In genomic region chr13:69365880-69366490, GRCm38 (mm10) we compare ENCODE assay signal across 23 mouse cellular contexts.
DNase-seq lines count a peak whose midpoint lies in the region; ATAC-seq and TF ChIP-seq lines count a peak whose summit lies in the region.
"Had no signal": no experiment of that assay in that cellular context is flagged by ENCODE, and none has a peak within 500 bp of the region (broad histone marks: within the 10 kb centered on the region; RNA-seq: fewer than 3 reads in every experiment).

No protein-coding gene starts in this region.

- DNase-seq in embryo, embryonic 11 days: peak; percentile 20
- no peak for DNase-seq in embryo, embryonic 10 days (ENCODE audit: low spot score)
- peak; percentile 0 for DNase-seq in intestine, embryonic 14.5 days (ENCODE audit: low spot score)
- peak; percentile 19 for DNase-seq in neural tube, embryonic 11.5 days (ENCODE audit: low spot score)
- DNase-seq in neural tube, embryonic 10.5 days (ENCODE audit: extremely low spot score, low spot score): no peak
- no peak for DNase-seq in embryonic facial prominence, embryonic 10.5 days (ENCODE audit: low spot score)
- DNase-seq: adrenal gland, adult 8-10 months; adrenal gland, postnatal 36 days; cerebellum, adult 2 months; cerebellum, postnatal 10 days; gastrocnemius, adult 2 months; gastrocnemius, postnatal 25 days; heart, postnatal 14 days had no signal

- H3K4me1 ChIP-seq in intestine, embryonic 14.5 days (replicated peaks; ENCODE audit: control insufficient read depth, insufficient read depth, low read length): no peaks in the 10 kb centered on the region
- H3K4me1 ChIP-seq in intestine, postnatal 0 days (replicated peaks; ENCODE audit: control insufficient read depth, insufficient read depth, low read length): no peaks in the 10 kb centered on the region
- H3K4me1 ChIP-seq in neural tube, embryonic 11.5 days (ENCODE audit: control insufficient read depth, insufficient read depth, low read length): no peaks in the 10 kb centered on the region
- H3K4me1 ChIP-seq in olfactory bulb, adult 2 months (ENCODE audit: control insufficient read depth, insufficient read depth, low read length): peaks cover 2% of the 10 kb centered on the region; the same call in 1 of the 2 replicates
- H3K4me1 ChIP-seq in embryonic facial prominence, embryonic 10.5 days: no peaks in the 10 kb centered on the region
- H3K4me1 ChIP-seq: embryonic facial prominence, embryonic 15.5 days; forebrain, embryonic 10.5 days; heart, embryonic 10.5 days; hindbrain, embryonic 10.5 days; hindbrain, embryonic 15.5 days had no signal

- no peak overlapping the region for H3K9ac ChIP-seq in intestine, embryonic 14.5 days (ENCODE audit: low read length)
- H3K9ac ChIP-seq in intestine, postnatal 0 days (ENCODE audit: low read depth, low read length): no peak overlapping the region
- H3K9ac ChIP-seq in neural tube, embryonic 11.5 days (ENCODE audit: low read length): no peak overlapping the region
- H3K9ac ChIP-seq: embryonic facial prominence, embryonic 15.5 days; hindbrain, embryonic 15.5 days had no signal

- no peak for ATAC-seq in intestine, embryonic 14.5 days (replicated peaks; ENCODE audit: low FRiP score, low TSS enrichment, low read depth)
- ATAC-seq in intestine, postnatal 0 days: no peak
- ATAC-seq in neural tube, embryonic 11.5 days (ENCODE audit: insufficient read depth, low FRiP score, low TSS enrichment): 0 out of 2 replicates have a peak, but pooled peaks have one; percentile 50
- ATAC-seq: forebrain, embryonic 14.5 days; inflammation-experienced regulatory T-cells, adult 6 months had no signal

- H3K27ac ChIP-seq in intestine, embryonic 14.5 days (ENCODE audit: low read depth): no peak overlapping the region
- no peak overlapping the region for H3K27ac ChIP-seq in intestine, postnatal 0 days (ENCODE audit: low read depth, low read length)
- H3K27ac ChIP-seq in neural tube, embryonic 11.5 days (ENCODE audit: low read depth, low read length): no peak overlapping the region
- peak overlapping the region; percentile 60 for H3K27ac ChIP-seq in olfactory bulb, adult 2 months (ENCODE audit: insufficient read depth, low read depth, low read length)
- H3K27ac ChIP-seq in embryonic facial prominence, embryonic 10.5 days (replicated peaks): no peak overlapping the region
- H3K27ac ChIP-seq: embryonic facial prominence, embryonic 15.5 days; forebrain, embryonic 10.5 days; gastrocnemius, adult 2 months; heart, embryonic 10.5 days; hindbrain, embryonic 10.5 days; hindbrain, embryonic 15.5 days had no signal

- no peaks in the 10 kb centered on the region for H3K27me3 ChIP-seq in intestine, embryonic 14.5 days (replicated peaks; ENCODE audit: control insufficient read depth, insufficient read depth, low read length)
- H3K27me3 ChIP-seq in intestine, postnatal 0 days (replicated peaks; ENCODE audit: control insufficient read depth, insufficient read depth, low read length): no peaks in the 10 kb centered on the region
- H3K27me3 ChIP-seq in neural tube, embryonic 11.5 days (ENCODE audit: control insufficient read depth, insufficient read depth, low read length): no peaks in the 10 kb centered on the region
- H3K27me3 ChIP-seq in embryonic facial prominence, embryonic 10.5 days (replicated peaks; ENCODE audit: low read depth, poor library complexity, severe bottlenecking): no peaks in the 10 kb centered on the region
- H3K27me3 ChIP-seq: embryonic facial prominence, embryonic 15.5 days; hindbrain, embryonic 15.5 days had no signal

- H3K4me2 ChIP-seq in intestine, embryonic 14.5 days (ENCODE audit: low read length): no peak overlapping the region
- no peak overlapping the region for H3K4me2 ChIP-seq in intestine, postnatal 0 days (replicated peaks; ENCODE audit: low read depth)
- no peak overlapping the region for H3K4me2 ChIP-seq in neural tube, embryonic 11.5 days (ENCODE audit: low read depth)
- H3K4me2 ChIP-seq: embryonic facial prominence, embryonic 15.5 days; hindbrain, embryonic 15.5 days had no signal

- no peaks in the 10 kb centered on the region for H3K36me3 ChIP-seq in intestine, embryonic 14.5 days (ENCODE audit: control insufficient read depth, insufficient read depth, low read length)
- no peaks in the 10 kb centered on the region for H3K36me3 ChIP-seq in intestine, postnatal 0 days (ENCODE audit: control insufficient read depth, insufficient read depth)
- H3K36me3 ChIP-seq in neural tube, embryonic 11.5 days (ENCODE audit: control insufficient read depth, insufficient read depth, low read length): no peaks in the 10 kb centered on the region
- H3K36me3 ChIP-seq in embryonic facial prominence, embryonic 10.5 days (replicated peaks): no peaks in the 10 kb centered on the region
- H3K36me3 ChIP-seq: embryonic facial prominence, embryonic 15.5 days; forebrain, embryonic 10.5 days; heart, embryonic 10.5 days; hindbrain, embryonic 10.5 days; hindbrain, embryonic 15.5 days had no signal

- H3K9me3 ChIP-seq in intestine, embryonic 14.5 days (ENCODE audit: control insufficient read depth, low read length): peaks cover 11% of the 10 kb centered on the region; the same call in 1 of the 2 replicates
- peaks cover 13% of the 10 kb centered on the region for H3K9me3 ChIP-seq in intestine, postnatal 0 days (ENCODE audit: control insufficient read depth)
- H3K9me3 ChIP-seq in neural tube, embryonic 11.5 days (ENCODE audit: control insufficient read depth, low read length): peaks cover 2% of the 10 kb centered on the region; the same call in 1 of the 2 replicates
- peaks cover 6% of the 10 kb centered on the region; the same call in 1 of the 2 replicates for H3K9me3 ChIP-seq in embryonic facial prominence, embryonic 10.5 days
- H3K9me3 ChIP-seq: embryonic facial prominence, embryonic 15.5 days; hindbrain, embryonic 15.5 days had no signal

- 56% methylated on average over 1 of the region's 1 CpGs for WGBS in intestine, embryonic 14.5 days
- 47% methylated on average over 1 of the region's 1 CpGs for WGBS in intestine, postnatal 0 days
- WGBS in neural tube, embryonic 11.5 days: 53% methylated on average over 1 of the region's 1 CpGs
- WGBS in olfactory bulb, adult 2 months: 23% methylated on average over 1 of the region's 1 CpGs
- WGBS in embryonic facial prominence, embryonic 10.5 days: 68% methylated on average over 1 of the region's 1 CpGs

- no peak for TF ChIP-seq POLR2A in olfactory bulb, adult 2 months (IDR thresholded peaks at IDR 0.05; ENCODE audit: insufficient read depth, low read depth, low read length)

- TF ChIP-seq CTCF in intestine, postnatal 0 days (IDR thresholded peaks at IDR 0.05; ENCODE audit: low read depth): no peak
- no peak for TF ChIP-seq CTCF in olfactory bulb, adult 2 months (IDR thresholded peaks at IDR 0.05; ENCODE audit: insufficient read depth, low read depth, low read length)

- H3K4me3 ChIP-seq in intestine, embryonic 14.5 days (ENCODE audit: low read depth, low read length): no peak overlapping the region
- H3K4me3 ChIP-seq in intestine, postnatal 0 days (ENCODE audit: low read depth, low read length): no peak overlapping the region
- H3K4me3 ChIP-seq in neural tube, embryonic 11.5 days (ENCODE audit: low read depth, low read length): no peak overlapping the region
- H3K4me3 ChIP-seq in olfactory bulb, adult 2 months (ENCODE audit: insufficient read depth, low read depth, low read length): no peak overlapping the region
- no peak overlapping the region for H3K4me3 ChIP-seq in embryonic facial prominence, embryonic 10.5 days
- H3K4me3 ChIP-seq: embryonic facial prominence, embryonic 15.5 days; erythroblast, embryonic 14.5 days; forebrain, embryonic 10.5 days; gastrocnemius, adult 2 months; heart, embryonic 10.5 days; hindbrain, embryonic 10.5 days; hindbrain, embryonic 15.5 days had no signal

Comparison
In these comparisons a context has a peak if more than half of its experiments do, and no peak if none do; other contexts are left out.
1. DNase-seq: peak in embryo, embryonic 11 days (single experiment), intestine, embryonic 14.5 days (single experiment) and neural tube, embryonic 11.5 days (single experiment); none in embryo, embryonic 10 days (single experiment), neural tube, embryonic 10.5 days (single experiment) and embryonic facial prominence, embryonic 10.5 days (single experiment).